Mouse (Mus musculus) kidney, embryonic 14.5 days (tissue): ENCODE data around the gene Fahd2a. TPM values are rescaled to one million over a fixed set of nuclear protein-coding genes. Genes with fewer than 3 reads are reported as not detected.

Experiments used
- ATAC-seq: fragments of 200-750 bp; cut with Nextera tagmentation; 2 replicates; pipeline ENCODE4 v1.8.0; 2017; ENCODE audit warnings: moderate number of reproducible peaks, mild to moderate bottlenecking, moderate TSS enrichment, moderate library complexity; ENCODE audit not compliant: low FRiP score, low TSS enrichment
- H3K27ac ChIP-seq: fragments of 300-500 bp; sonication (generic); 2 replicates; pipeline ENCODE4 v1.5.1; 2014; ENCODE audit warnings: low read depth, mild to moderate bottlenecking, low read length, moderate library complexity, mixed read lengths
- H3K27me3 ChIP-seq: fragments of 300-500 bp; sonication (generic); 2 replicates; pipeline ENCODE4 v1.6.1; 2014; ENCODE audit warnings: mild to moderate bottlenecking, low read length; ENCODE audit not compliant: control insufficient read depth, insufficient read depth
- H3K36me3 ChIP-seq: fragments of 300-500 bp; sonication (generic); 2 replicates; pipeline ENCODE4 v1.6.1; 2014; ENCODE audit warnings: low read length, mixed read lengths; ENCODE audit not compliant: control insufficient read depth, insufficient read depth
- H3K4me1 ChIP-seq: fragments of 300-500 bp; sonication (generic); 2 replicates; pipeline ENCODE4 v1.6.1; 2014; ENCODE audit warnings: low read length, mixed read lengths; ENCODE audit not compliant: control insufficient read depth, insufficient read depth
- H3K4me2 ChIP-seq: fragments of 300-500 bp; sonication (generic); replicated peaks from 2 replicates; pipeline ENCODE4 v1.6.1; 2014; ENCODE audit warnings: low read depth, mild to moderate bottlenecking, low read length
- H3K4me3 ChIP-seq: fragments of 300-500 bp; sonication (generic); 2 replicates; pipeline ENCODE4 v1.5.1; 2014; ENCODE audit warnings: mild to moderate bottlenecking, low read length
- H3K9ac ChIP-seq: fragments of 300-500 bp; sonication (generic); 2 replicates; pipeline ENCODE4 v1.6.1; 2014; ENCODE audit warnings: low read depth, mild to moderate bottlenecking, low read length, moderate library complexity
- H3K9me3 ChIP-seq: fragments of 300-500 bp; sonication (generic); 2 replicates; pipeline ENCODE4 v1.6.1; 2016; ENCODE audit warnings: low read length; ENCODE audit not compliant: control insufficient read depth
- WGBS: fragments of 180-500 bp; shearing (Covaris S2); extraction: QIAGEN DNeasy Blood & Tissue Kit; methylation state at CpG from one replicate; pipeline ENCODE4 v1.1.7; 2014; 5-methylcytosine and 5-hydroxymethylcytosine counted together
- polyA plus RNA-seq: library from polyadenylated mRNA; unstranded; fragments of >200 nt; fragmentation: Nextera tagmentation; extraction: Ambion mirVana; gene quantifications from 2 replicates; pipeline ENCODE4 v1.2.1, GENCODE M21; 2014

Fahd2a gene
- polyA plus RNA-seq, 1 experiment from 2014 or later: 29.7 TPM

DNA sequence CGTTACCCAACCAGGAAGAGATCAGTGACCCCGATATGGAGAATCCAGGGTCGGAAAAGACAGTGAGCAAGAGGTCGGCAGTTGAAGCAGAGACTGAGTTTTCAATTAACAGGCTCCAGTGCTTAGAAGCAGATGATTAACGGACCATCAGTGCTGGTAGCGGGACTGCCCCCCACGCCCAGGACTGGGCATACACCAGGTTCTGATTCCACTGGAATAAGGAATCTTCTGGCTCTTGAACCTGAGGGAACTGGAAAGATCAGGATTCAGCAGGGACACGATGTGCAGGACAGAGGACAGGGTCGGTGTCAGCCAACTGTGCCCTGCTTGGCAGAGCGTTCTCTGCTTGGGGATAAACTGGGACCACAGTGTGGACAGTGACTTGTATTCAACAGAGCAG is 28.6 kb downstream of the Fahd2a start:
- peak; percentile 64; the same call in 1 of the 2 replicates for ATAC-seq
- H3K4me2 ChIP-seq: no peak overlapping the region
- H3K9ac ChIP-seq: no peak overlapping the region
- H3K27me3 ChIP-seq: no peaks in the 10 kb centered on the region
- H3K9me3 ChIP-seq: no peaks in the 10 kb centered on the region
- H3K36me3 ChIP-seq: no peaks in the 10 kb centered on the region
- 41% methylated on average over 10 of the region's 10 CpGs for WGBS
- no peak overlapping the region for H3K4me3 ChIP-seq
- no peak overlapping the region for H3K27ac ChIP-seq
- H3K4me1 ChIP-seq: no peaks in the 10 kb centered on the region

DNA sequence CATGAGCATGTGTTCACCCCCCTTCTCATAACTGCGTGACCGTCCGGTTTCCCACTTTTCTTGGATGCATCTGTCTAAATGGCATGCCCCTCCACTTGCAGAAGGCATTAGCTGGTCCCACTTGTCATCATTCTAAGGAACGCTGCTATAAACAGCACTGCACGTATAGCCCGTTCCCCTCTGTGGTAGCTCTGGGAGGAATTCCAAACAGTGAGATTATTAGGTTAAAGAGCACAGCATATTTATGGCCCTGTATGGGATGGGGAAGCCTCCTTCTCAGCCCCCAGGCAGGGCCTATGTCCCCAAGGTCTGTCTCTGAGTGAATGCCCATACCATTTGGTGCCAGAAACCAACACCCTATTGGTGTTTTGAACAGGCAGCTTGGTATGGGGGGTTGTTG is 33.2 kb downstream of the Fahd2a start:
- WGBS: 82% methylated on average over 6 of the region's 6 CpGs

DNA sequence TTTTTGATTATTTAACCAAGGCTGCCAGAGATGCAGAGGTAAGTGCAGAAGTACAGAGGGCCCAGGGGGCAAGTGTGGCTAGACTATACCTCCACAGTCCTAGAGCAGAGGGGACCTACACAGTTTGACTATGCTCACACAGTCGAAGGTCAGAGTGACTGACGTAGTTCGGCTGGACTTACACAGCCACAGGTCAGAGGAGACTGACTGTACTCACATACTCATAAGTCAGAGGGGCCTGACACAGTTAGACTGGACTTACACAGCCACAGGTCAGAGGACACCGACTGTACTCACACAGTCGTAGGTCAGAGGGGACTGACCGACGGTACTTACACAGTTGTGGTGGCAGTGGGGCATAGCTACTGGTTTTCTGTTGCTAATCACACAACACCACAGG is 45.6 kb downstream of the Fahd2a start:
- H3K4me2 ChIP-seq: no peak overlapping the region
- H3K27me3 ChIP-seq: no peaks in the 10 kb centered on the region
- ATAC-seq: no peak
- WGBS: 78% methylated on average over 7 of the region's 7 CpGs
- no peaks in the 10 kb centered on the region for H3K4me1 ChIP-seq
- no peaks in the 10 kb centered on the region for H3K36me3 ChIP-seq
- H3K4me3 ChIP-seq: no peak overlapping the region
- H3K9ac ChIP-seq: no peak overlapping the region
- no peak overlapping the region for H3K27ac ChIP-seq
- no peaks in the 10 kb centered on the region for H3K9me3 ChIP-seq

More for the DNA sequence above, 33.2 kb downstream of the Fahd2a start:
- Histone ChIP-seq H3K36me3 (no peaks in the 10 kb centered on the region), H3K4me3 (no peak overlapping the region), H3K9ac (no peak overlapping the region), H3K4me2 (no peak overlapping the region), H3K27me3 (no peaks in the 10 kb centered on the region), H3K9me3 (no peaks in the 10 kb centered on the region), H3K27ac (no peak overlapping the region), H3K4me1 (no peaks in the 10 kb centered on the region)
- no peak for ATAC-seq

DNA sequence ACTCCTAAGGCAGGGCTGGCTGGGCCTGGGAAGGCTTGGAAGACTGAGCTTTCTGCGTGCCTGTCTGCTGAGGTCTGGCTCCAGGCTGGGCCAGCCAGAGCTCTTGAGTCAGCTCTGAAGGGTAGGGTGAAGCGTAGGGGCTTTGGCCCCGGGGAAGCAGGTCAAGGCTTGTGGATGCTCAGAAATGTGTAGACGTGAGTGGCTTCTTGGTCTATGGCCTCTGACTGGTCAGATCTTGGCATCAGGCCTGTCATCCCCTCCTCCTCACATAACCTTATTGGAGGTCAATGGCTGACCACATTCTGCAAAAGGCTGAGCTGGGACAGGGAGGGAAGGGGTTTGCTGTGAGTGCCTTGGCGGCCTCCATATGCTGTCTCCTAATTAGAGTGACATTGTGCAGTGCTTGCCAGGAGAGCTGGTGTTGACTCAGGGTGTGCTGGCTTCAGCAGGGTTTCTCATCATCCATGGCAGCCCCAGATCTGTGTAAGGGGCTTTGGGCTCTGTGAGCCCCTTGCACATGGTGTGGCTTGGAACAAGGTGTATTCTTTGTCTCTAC is 49.7 kb downstream of the Fahd2a start:
- 81% methylated on average over 5 of the region's 5 CpGs for WGBS
- no peak overlapping the region for H3K9ac ChIP-seq
- no peaks in the 10 kb centered on the region for H3K9me3 ChIP-seq
- H3K36me3 ChIP-seq: no peaks in the 10 kb centered on the region
- no peak for ATAC-seq
- H3K4me2 ChIP-seq: no peak overlapping the region
- H3K4me1 ChIP-seq: no peaks in the 10 kb centered on the region
- H3K27me3 ChIP-seq: no peaks in the 10 kb centered on the region
- H3K4me3 ChIP-seq: no peak overlapping the region
- no peak overlapping the region for H3K27ac ChIP-seq

DNA sequence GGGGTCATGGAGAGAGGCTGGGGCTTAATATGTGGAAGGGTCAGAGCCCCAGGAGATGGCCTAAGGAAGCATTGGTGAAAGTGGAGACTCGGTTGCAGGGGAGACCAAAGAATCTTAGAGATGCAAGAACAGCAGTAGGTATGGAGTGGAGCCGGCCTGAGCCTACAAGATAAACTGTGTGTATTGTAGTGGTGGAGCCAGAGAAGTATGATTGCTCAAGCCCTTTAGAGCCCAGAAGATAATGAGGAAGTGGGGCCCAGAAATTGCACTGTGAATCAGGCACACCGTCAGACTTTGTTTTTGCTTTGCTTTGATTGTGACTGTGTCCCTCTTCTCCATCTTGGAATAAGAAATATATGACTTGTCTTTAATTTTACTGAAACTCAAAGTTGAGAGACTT is 53.0 kb downstream of the Fahd2a start:
- no peak for ATAC-seq
- Histone ChIP-seq H3K36me3 (no peaks in the 10 kb centered on the region), H3K27me3 (no peaks in the 10 kb centered on the region), H3K4me1 (no peaks in the 10 kb centered on the region), H3K9me3 (no peaks in the 10 kb centered on the region), H3K9ac (no peak overlapping the region), H3K4me3 (no peak overlapping the region), H3K27ac (no peak overlapping the region), H3K4me2 (no peak overlapping the region)
- 70% methylated on average over 3 of the region's 3 CpGs for WGBS

DNA sequence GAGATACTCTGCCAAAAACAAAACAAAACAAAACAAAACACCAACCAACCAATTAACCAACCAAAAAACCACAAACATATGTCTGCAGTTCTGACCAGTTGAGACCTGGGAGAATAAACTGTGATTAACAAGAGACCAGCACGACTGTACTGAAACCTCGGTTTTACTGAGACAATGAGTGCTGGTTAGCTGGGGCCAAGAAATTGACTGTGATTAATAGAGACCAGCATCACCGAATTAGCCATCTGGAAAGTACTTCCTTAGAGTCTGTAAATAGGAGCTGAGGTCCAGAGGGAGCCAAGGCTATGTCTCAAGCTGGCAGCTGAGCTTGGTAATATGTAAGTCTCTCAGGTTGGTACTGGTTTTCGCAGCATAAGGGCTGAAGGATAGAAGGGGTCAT is 53.5 kb downstream of the Fahd2a start:
- no peak for ATAC-seq
- no peak overlapping the region for H3K4me3 ChIP-seq
- H3K4me1 ChIP-seq: no peaks in the 10 kb centered on the region
- WGBS: 67% methylated on average over 4 of the region's 4 CpGs
- no peaks in the 10 kb centered on the region for H3K9me3 ChIP-seq
- H3K9ac ChIP-seq: no peak overlapping the region
- no peaks in the 10 kb centered on the region for H3K27me3 ChIP-seq
- H3K36me3 ChIP-seq: no peaks in the 10 kb centered on the region
- no peak overlapping the region for H3K4me2 ChIP-seq
- no peak overlapping the region for H3K27ac ChIP-seq

DNA sequence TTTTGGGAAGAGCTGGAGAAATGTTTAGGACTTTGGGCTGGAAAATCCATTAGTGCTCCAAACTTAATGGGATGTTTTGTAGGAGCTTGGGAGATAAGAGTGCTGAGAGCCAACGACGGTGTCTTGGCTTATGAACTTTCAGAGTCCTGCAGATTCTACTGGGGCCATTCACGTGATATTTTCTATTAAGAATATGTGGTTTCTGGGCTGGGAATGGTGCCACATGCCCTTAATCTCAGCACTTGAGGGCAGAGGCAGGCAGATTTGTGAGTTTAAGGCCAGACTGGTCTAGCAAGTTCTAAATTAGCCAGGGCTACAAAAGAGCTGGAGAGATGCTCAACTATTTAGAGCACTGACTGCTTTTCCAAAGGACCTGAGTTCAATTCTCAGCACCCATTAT is 54.0 kb downstream of the Fahd2a start:
- 79% methylated on average over 3 of the region's 3 CpGs for WGBS

DNA sequence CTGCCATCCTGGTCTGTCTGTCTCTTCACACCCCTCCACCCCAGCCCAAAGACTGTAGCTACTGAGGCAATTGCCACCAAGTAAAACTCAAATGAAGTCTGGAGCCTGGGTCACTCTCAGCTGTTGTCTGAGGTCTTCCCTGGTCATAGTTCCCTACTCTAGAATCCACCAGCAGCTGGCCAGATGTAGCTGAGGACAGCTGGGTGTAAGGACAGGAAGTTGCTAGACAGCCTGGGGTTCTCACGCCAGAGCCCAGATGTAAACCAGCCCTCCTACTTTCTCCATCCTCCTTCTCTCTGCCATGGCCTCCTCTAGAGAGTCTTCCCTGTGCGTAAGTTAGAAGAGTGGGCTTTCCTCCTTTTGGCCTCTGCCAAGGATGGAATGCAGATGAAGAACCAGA is 56.8 kb downstream of the Fahd2a start:
- Histone ChIP-seq H3K9ac (no peak overlapping the region), H3K36me3 (no peaks in the 10 kb centered on the region), H3K4me3 (no peak overlapping the region), H3K4me1 (no peaks in the 10 kb centered on the region), H3K9me3 (no peaks in the 10 kb centered on the region), H3K4me2 (no peak overlapping the region), H3K27ac (no peak overlapping the region), H3K27me3 (no peaks in the 10 kb centered on the region)
- WGBS: 60% methylated on average over 2 of the region's 2 CpGs
- no peak for ATAC-seq

More for the DNA sequence above, 54.0 kb downstream of the Fahd2a start:
- no peak overlapping the region for H3K27ac ChIP-seq
- ATAC-seq: no peak
- H3K9me3 ChIP-seq: no peaks in the 10 kb centered on the region
- H3K4me2 ChIP-seq: no peak overlapping the region
- H3K27me3 ChIP-seq: no peaks in the 10 kb centered on the region
- H3K36me3 ChIP-seq: no peaks in the 10 kb centered on the region
- H3K9ac ChIP-seq: no peak overlapping the region
- H3K4me3 ChIP-seq: no peak overlapping the region
- no peaks in the 10 kb centered on the region for H3K4me1 ChIP-seq
